Mouse (Mus musculus) liver, embryonic 14.5 days (tissue): Measurements from ENCODE around the gene Brd2. TPM values are rescaled to one million over a fixed set of nuclear protein-coding genes. Genes with fewer than 3 reads are reported as not detected.

Experiments
- ATAC-seq: fragments of 200-750 bp; cut with Nextera tagmentation; 2 replicates; pipeline ENCODE4 v1.8.0; 2017; ENCODE audit warnings: moderate number of reproducible peaks, mild to moderate bottlenecking, moderate library complexity; ENCODE audit not compliant: insufficient read depth
- DNase-seq, 3 experiments: peaks; one replicate each; pipeline ENCODE4 v3.0.0-alpha.2; 2012 to 2013; ENCODE audit warnings: low read depth in 3 of 3, low spot score in 3 of 3
- H3K27ac ChIP-seq: fragments of 300-500 bp; sonication (generic); 2 replicates; pipeline ENCODE4 v1.5.1; 2014; ENCODE audit warnings: moderate library complexity, mild to moderate bottlenecking, control low read depth, inconsistent platforms
- H3K27me3 ChIP-seq: fragments of 300-500 bp; sonication (generic); 2 replicates; pipeline ENCODE4 v1.6.1; 2014; ENCODE audit warnings: mild to moderate bottlenecking, low read length, moderate library complexity; ENCODE audit not compliant: control insufficient read depth, insufficient read depth
- H3K36me3 ChIP-seq: fragments of 300-500 bp; sonication (generic); replicated peaks from 2 replicates; pipeline ENCODE4 v1.6.1; 2014; ENCODE audit warnings: low read depth; ENCODE audit not compliant: control insufficient read depth, insufficient read depth
- H3K4me1 ChIP-seq, 2 experiments: fragments of 200-500 bp in 1 of 2; fragments of 300-500 bp in 1 of 2; sonication (generic) in 1 of 2; replicated peaks; 2 replicates each; pipeline ENCODE4 v1.6.1; 2012 to 2014; ENCODE audit warnings: antibody characterized with exemption in 1 of 2, inconsistent platforms in 1 of 2, low read length in 1 of 2; ENCODE audit not compliant: control insufficient read depth in 2 of 2, insufficient read depth in 2 of 2
- H3K4me2 ChIP-seq: fragments of 300-500 bp; sonication (generic); 2 replicates; pipeline ENCODE4 v1.6.1; 2014; ENCODE audit warnings: low read depth, mild to moderate bottlenecking, control low read depth, moderate library complexity
- H3K4me3 ChIP-seq, 2 experiments: fragments of 200-500 bp in 1 of 2; fragments of 300-500 bp in 1 of 2; sonication (generic) in 1 of 2; 2 replicates each; pipeline ENCODE4 v1.5.1; 2012 to 2014; ENCODE audit warnings: low read depth in 2 of 2, low read length in 2 of 2, mild to moderate bottlenecking in 2 of 2, control low read depth in 1 of 2, inconsistent platforms in 1 of 2, moderate library complexity in 1 of 2; ENCODE audit not compliant: insufficient read depth in 1 of 2
- H3K9ac ChIP-seq: fragments of 300-500 bp; sonication (generic); replicated peaks from 2 replicates; pipeline ENCODE4 v1.6.1; 2014; ENCODE audit warnings: mild to moderate bottlenecking, control low read depth, moderate library complexity
- H3K9me3 ChIP-seq: fragments of 300-500 bp; sonication (generic); 2 replicates; pipeline ENCODE4 v1.6.1; 2016; ENCODE audit warnings: low read length, mixed read lengths; ENCODE audit not compliant: control insufficient read depth
- CTCF ChIP-seq: IDR thresholded peaks from 2 replicates; pipeline ENCODE4 v1.5.1; 2016; ENCODE audit warnings: antibody characterized with exemption, low read depth, control low read depth
- EP300 ChIP-seq: IDR thresholded peaks from 2 replicates; pipeline ENCODE4 v1.6.1; 2016; ENCODE audit warnings: antibody characterized with exemption, low read depth
- WGBS: fragments of 180-500 bp; shearing (Covaris S2); extraction: QIAGEN DNeasy Blood & Tissue Kit; methylation state at CpG from one replicate; pipeline ENCODE4 v1.1.7; 2014; ENCODE audit not compliant: insufficient replicate concordance; 5-methylcytosine and 5-hydroxymethylcytosine counted together
- polyA plus RNA-seq, 2 experiments: library from polyadenylated mRNA; depleted of rRNA in 1 of 2; stranded (reverse) in 1 of 2; unstranded in 1 of 2; fragments of >200 nt; fragmentation: Nextera tagmentation in 1 of 2; extraction: Ambion mirVana in 1 of 2; gene quantifications; 2 replicates each; pipeline versions ENCODE4 v1.2.1 to v1.2.3; 2012 to 2014

Brd2 gene
- polyA plus RNA-seq, 2 experiments, result 28.8 to 48.7 TPM

DNA sequence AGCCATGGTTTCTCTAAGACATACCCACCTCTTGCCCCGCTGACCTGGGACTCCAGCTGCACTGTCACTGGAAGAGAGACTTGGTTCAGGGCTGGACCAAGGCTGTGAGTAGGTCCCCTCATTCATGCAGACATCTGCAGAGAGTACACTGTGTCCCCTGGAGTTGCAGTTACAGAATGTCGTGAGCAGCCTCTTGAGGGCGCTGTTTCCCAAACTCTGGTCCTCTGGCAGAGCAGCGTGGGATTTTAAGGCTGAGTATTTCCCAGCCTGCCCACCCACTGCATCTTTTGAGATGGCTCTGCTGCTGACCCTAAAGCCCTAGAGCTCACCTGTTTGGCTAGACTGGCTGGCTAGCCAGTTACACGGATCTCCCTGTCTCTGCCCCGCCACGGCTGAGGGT lies 31.5 kb downstream of the Brd2 start:
- WGBS, result 43% methylated on average over 7 of the region's 7 CpGs
- ATAC-seq (no peak), DNase-seq (no peak)

DNA sequence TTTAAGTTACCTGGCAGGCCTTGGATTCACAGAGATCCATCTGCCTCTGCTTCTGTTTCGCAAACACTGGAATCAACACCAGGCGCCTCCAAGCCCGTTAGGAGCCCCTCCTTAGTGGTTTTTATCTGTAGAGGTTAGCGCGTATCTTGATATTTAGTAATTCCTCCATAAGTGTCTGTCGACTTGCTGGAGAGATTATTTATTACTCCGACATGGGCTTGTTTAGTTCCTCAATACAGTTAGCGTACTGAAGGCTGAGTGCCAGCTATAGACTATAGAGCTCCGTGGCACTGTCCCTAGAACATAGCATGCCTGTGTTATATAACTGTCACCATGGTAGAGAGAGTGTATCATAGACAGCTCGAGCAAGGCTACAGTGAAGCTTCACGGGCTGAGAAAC lies 34.3 kb downstream of the Brd2 start:
- ATAC-seq, result no peak
- WGBS, result 56% methylated on average over 11 of the region's 11 CpGs
- Histone ChIP-seq H3K4me1 (no peaks in the 10 kb centered on the region; a peak in 1 of 4 replicates), H3K9ac (no peak overlapping the region), H3K9me3 (no peaks in the 10 kb centered on the region), H3K27ac (no peak overlapping the region), H3K36me3 (no peaks in the 10 kb centered on the region), H3K4me2 (no peak overlapping the region), H3K4me3 (no peak overlapping the region), H3K27me3 (no peaks in the 10 kb centered on the region)
- DNase-seq, result no peak
- no peak for TF ChIP-seq CTCF
- TF ChIP-seq EP300, result no peak

More for the DNA sequence above, 31.5 kb downstream of the Brd2 start:
- no peak overlapping the region for H3K4me2 ChIP-seq
- no peaks in the 10 kb centered on the region for H3K9me3 ChIP-seq
- no peak for TF ChIP-seq EP300
- peak; percentile 62 for TF ChIP-seq CTCF
- H3K36me3 ChIP-seq, result no peaks in the 10 kb centered on the region
- no peaks in the 10 kb centered on the region; a peak in 1 of 4 replicates for H3K4me1 ChIP-seq
- no peaks in the 10 kb centered on the region for H3K27me3 ChIP-seq
- H3K27ac ChIP-seq, result no peak overlapping the region
- H3K9ac ChIP-seq, result no peak overlapping the region
- H3K4me3 ChIP-seq, result no peak overlapping the region

DNA sequence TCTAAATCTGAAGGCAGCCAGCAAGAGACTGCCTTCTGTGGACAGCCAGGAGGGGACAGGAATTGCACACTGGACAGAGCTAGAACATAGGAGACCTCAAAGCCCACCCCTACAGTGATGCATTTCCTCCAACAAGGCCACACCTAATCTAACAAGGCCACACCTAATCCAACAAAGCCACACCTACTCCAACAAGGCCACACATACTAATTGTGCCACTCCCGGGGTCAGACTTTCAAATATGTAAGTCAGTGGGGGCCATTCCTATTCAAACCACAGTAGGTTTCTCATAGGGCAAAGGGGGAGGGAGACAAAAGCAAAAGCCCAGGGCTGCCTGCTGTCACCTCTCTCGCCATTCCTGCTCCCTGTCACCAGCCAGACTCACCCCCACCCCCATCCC lies 35.0 kb downstream of the Brd2 start:
- ATAC-seq (no peak), DNase-seq (no peak)
- Histone ChIP-seq H3K27me3 (no peaks in the 10 kb centered on the region; the same call in 1 of the 2 replicates), H3K4me1 (no peaks in the 10 kb centered on the region), H3K9me3 (no peaks in the 10 kb centered on the region), H3K4me3 (no peak overlapping the region), H3K27ac (no peak overlapping the region), H3K4me2 (no peak overlapping the region), H3K9ac (no peak overlapping the region), H3K36me3 (no peaks in the 10 kb centered on the region)
- WGBS, result 33% methylated on average over 2 of the region's 2 CpGs
- TF ChIP-seq CTCF, result no peak
- TF ChIP-seq EP300, result no peak

DNA sequence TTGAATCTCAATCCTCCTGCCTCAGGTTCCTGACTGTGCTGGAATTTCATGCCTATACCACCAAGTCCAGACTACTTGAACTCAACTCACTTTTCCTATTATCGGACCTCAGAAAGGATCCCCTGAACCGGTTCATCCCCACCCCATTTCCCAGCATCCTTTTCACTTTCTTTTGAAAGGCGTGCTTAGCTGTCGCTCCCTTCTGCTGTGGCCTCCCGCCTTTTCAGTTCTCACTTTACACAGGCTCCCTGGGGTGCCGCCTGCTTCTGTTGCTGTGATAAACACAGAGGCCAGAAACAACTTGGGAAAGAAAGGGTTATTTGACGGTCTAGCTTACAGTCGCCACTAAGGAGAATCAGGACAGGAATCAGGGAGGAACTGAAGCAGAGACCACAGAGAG lies 39.3 kb downstream of the Brd2 start:
- H3K9me3 ChIP-seq, result no peaks in the 10 kb centered on the region
- DNase-seq (no peak), ATAC-seq (no peak)
- 25% methylated on average over 8 of the region's 8 CpGs for WGBS
- no peak overlapping the region for H3K27ac ChIP-seq
- H3K9ac ChIP-seq, result no peak overlapping the region
- H3K27me3 ChIP-seq, result no peaks in the 10 kb centered on the region; the same call in 1 of the 2 replicates
- TF ChIP-seq CTCF, result no peak
- TF ChIP-seq EP300, result no peak
- no peaks in the 10 kb centered on the region for H3K36me3 ChIP-seq
- H3K4me3 ChIP-seq, result no peak overlapping the region
- no peaks in the 10 kb centered on the region for H3K4me1 ChIP-seq
- no peak overlapping the region for H3K4me2 ChIP-seq

DNA sequence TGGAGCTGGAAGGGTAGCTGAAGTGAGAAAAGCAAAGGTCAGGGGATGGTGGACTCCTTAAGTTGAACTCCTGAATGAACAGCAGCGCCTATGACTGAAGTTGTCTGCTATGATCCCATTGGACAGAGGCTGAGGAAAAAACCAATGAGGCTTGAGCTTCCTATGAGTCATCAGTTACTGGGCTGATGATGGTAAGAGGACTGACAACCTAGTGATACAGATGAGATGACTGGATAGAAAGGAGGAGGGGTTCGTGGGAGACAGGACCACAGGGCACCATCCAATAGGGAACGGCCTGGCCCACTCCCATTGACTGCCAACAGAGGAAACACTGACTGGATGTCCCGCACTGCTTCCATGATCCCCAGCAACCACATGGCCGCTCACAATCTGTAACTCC lies 42.8 kb downstream of the Brd2 start:
- WGBS, result 30% methylated on average over 5 of the region's 5 CpGs
- H3K4me2 ChIP-seq, result no peak overlapping the region
- no peaks in the 10 kb centered on the region for H3K4me1 ChIP-seq
- DNase-seq (peak in 2 of 3 experiments; percentile 20 to 43), ATAC-seq (no peak)
- TF ChIP-seq CTCF (no peak), EP300 (no peak)
- H3K4me3 ChIP-seq, result no peak overlapping the region
- H3K27ac ChIP-seq, result no peak overlapping the region
- H3K27me3 ChIP-seq, result peaks cover 17% of the 10 kb centered on the region
- H3K36me3 ChIP-seq, result no peaks in the 10 kb centered on the region
- H3K9ac ChIP-seq, result no peak overlapping the region
- no peaks in the 10 kb centered on the region for H3K9me3 ChIP-seq

DNA sequence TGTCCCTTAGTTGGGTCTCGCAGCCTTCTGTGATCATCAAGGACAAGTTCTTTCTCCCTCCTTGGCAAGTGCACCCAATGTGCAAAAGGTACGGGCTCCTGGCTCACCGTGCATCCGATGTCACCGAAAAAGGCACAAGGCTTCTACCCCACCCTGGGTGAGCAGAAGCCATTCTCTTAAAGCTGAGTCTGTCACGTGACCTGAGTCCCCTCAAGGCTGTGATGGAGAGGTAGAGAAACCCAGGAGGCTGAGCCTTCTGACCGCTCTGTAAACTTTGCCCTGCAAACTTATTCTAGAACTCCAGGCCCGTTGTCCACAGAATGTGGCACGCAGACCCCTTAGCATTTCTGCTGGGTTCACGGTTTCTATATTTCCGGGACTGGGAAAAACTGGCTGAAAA lies 43.4 kb downstream of the Brd2 start:
- Histone ChIP-seq H3K4me1 (no peaks in the 10 kb centered on the region), H3K9ac (no peak overlapping the region), H3K4me3 (no peak overlapping the region), H3K36me3 (no peaks in the 10 kb centered on the region), H3K9me3 (no peaks in the 10 kb centered on the region), H3K4me2 (no peak overlapping the region), H3K27me3 (peaks cover 17% of the 10 kb centered on the region), H3K27ac (no peak overlapping the region)
- ATAC-seq, result no peak
- TF ChIP-seq EP300, result no peak
- no peak for TF ChIP-seq CTCF
- no peak for DNase-seq
- 77% methylated on average over 11 of the region's 11 CpGs for WGBS
